Mouse (Mus musculus): Measurements from ENCODE around the gene Gm10428.

DNA sequence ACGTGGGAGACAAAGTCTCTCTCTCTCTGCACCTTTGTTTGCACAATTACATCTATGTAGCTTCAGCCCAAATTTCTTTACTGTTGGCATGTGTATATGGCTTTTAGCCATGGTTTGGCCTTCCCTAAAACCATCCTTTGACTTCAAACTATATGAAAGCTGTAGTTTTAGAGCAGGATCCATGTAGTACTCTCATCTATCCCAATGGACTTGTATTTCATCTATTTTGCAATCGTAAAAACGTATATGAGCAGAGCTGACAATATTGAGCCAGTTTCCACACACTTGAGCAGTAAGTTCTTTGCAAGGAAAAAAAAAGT, 36.7 kb downstream of the Gm10428 start:
- no peak for TF ChIP-seq CTCF (IDR thresholded peaks at IDR 0.05; ENCODE audit: extremely low read depth, insufficient read depth, low read length)
- TF ChIP-seq POLR2A (IDR thresholded peaks at IDR 0.05; ENCODE audit: extremely low read depth, insufficient read depth, low read length): no peak
